Mouse (Mus musculus): ENCODE results near the gene Caprin1. TPM values are rescaled to one million over a fixed set of nuclear protein-coding genes. Genes with fewer than 3 reads are reported as not detected.

Gene Caprin1
- total RNA-seq, 2 experiments from 2014 or later: 329 to 340 TPM

GRCm38 (mm10) chr2:103803770-103804530, 6.5 kb upstream of the Caprin1 start:
- intact Hi-C loops (cut with DNase I): no loop called here

GRCm38 (mm10) chr2:103802422-103802821, 5.0 kb upstream of the Caprin1 start:
- DNase-seq (ENCODE audit: low spot score in 2 of 2): no peak
- intact Hi-C loops (cut with DNase I): no loop called here

More at GRCm38 (mm10) chr2:103803770-103804530, 6.5 kb upstream of the Caprin1 start:
- DNase-seq (ENCODE audit: low spot score in 2 of 2): no peak

- intact Hi-C loops (cut with DNase I): loop anchor here (1.0 to 5.0 kb wide), 3 partner anchors 36 to 70 kb away; partner anchors contain the start of gene Nat10
- DNase-seq (ENCODE audit: low spot score in 2 of 2): peak; percentile 68 to 74
Observed at GRCm38 (mm10) chr2:103796861-103797466, 485 bp downstream of the Caprin1 start.

GRCm38 (mm10) chr2:103796211-103796860, 1.1 kb downstream of the Caprin1 start:
- DNase-seq (ENCODE audit: low spot score in 2 of 2): peak; percentile 47 to 60
- intact Hi-C loops (cut with DNase I): loop anchor here (5.0 kb wide), 2 partner anchors 51 to 71 kb away; no protein-coding TSS in a partner anchor

GRCm38 (mm10) chr2:103795843-103796210, 1.6 kb downstream of the Caprin1 start:
- peak; percentile 66 to 76 for DNase-seq (ENCODE audit: low spot score in 2 of 2)
- intact Hi-C loops (cut with DNase I): loop anchor here (5.0 kb wide), 2 partner anchors 51 to 71 kb away; no protein-coding TSS in a partner anchor

- intact Hi-C loops (cut with DNase I): no loop called here
Observed at GRCm38 (mm10) chr2:103792009-103792408, 5.4 kb downstream of the Caprin1 start.

GRCm38 (mm10) chr2:103785735-103786134, 11.7 kb downstream of the Caprin1 start:
- intact Hi-C loops (cut with DNase I): no loop called here
- no peak for DNase-seq (ENCODE audit: low spot score in 2 of 2)

More at GRCm38 (mm10) chr2:103792009-103792408, 5.4 kb downstream of the Caprin1 start:
- no peak for DNase-seq (ENCODE audit: low spot score in 2 of 2)

GRCm38 (mm10) chr2:103784621-103785020, 12.8 kb downstream of the Caprin1 start:
- DNase-seq (ENCODE audit: low spot score in 2 of 2): no peak
- intact Hi-C loops (cut with DNase I): no loop called here

GRCm38 (mm10) chr2:103762492-103762891, 35.0 kb downstream of the Caprin1 start:
- intact Hi-C loops (cut with DNase I): no loop called here
- no peak for DNase-seq (ENCODE audit: low spot score in 2 of 2)

- no peak for DNase-seq (ENCODE audit: low spot score in 2 of 2)
- intact Hi-C loops (cut with DNase I): loop anchor here (1.0 kb wide), 1 partner anchor 35 kb away; the partner anchor contains the start of gene Caprin1
Observed at GRCm38 (mm10) chr2:103761993-103762392, 35.5 kb downstream of the Caprin1 start.

GRCm38 (mm10) chr2:103760906-103761716, 36.3 kb downstream of the Caprin1 start, which contains the start of gene Nat10:
Nat10 (minus strand) TSS chr2:103761270.
- intact Hi-C loops (cut with DNase I): loop anchor here (1.0 kb wide), 1 partner anchor 36 kb away; the partner anchor contains the start of gene Caprin1
- DNase-seq (ENCODE audit: low spot score in 2 of 2): peak; percentile 99 to 100

- intact Hi-C loops (cut with DNase I): no loop called here
- DNase-seq (ENCODE audit: low spot score in 2 of 2): no peak
Observed at GRCm38 (mm10) chr2:103760421-103760820, 37.0 kb downstream of the Caprin1 start.

- DNase-seq (ENCODE audit: low spot score in 2 of 2): no peak
- intact Hi-C loops (cut with DNase I): no loop called here
Observed at GRCm38 (mm10) chr2:103755458-103756085, 41.9 kb downstream of the Caprin1 start.

GRCm38 (mm10) chr2:103754614-103755013, 42.8 kb downstream of the Caprin1 start:
- intact Hi-C loops (cut with DNase I): no loop called here
- no peak for DNase-seq (ENCODE audit: low spot score in 2 of 2)

GRCm38 (mm10) chr2:103751771-103752170, 45.7 kb downstream of the Caprin1 start:
- intact Hi-C loops (cut with DNase I): no loop called here
- DNase-seq (ENCODE audit: low spot score in 2 of 2): no peak

- intact Hi-C loops (cut with DNase I): no loop called here
Observed at GRCm38 (mm10) chr2:103749091-103749490, 48.4 kb downstream of the Caprin1 start.

GRCm38 (mm10) chr2:103747891-103748290, 49.6 kb downstream of the Caprin1 start:
- no peak for DNase-seq (ENCODE audit: low spot score in 2 of 2)
- intact Hi-C loops (cut with DNase I): no loop called here

More at GRCm38 (mm10) chr2:103749091-103749490, 48.4 kb downstream of the Caprin1 start:
- DNase-seq (ENCODE audit: low spot score in 2 of 2): no peak

GRCm38 (mm10) chr2:103746761-103747160, 50.7 kb downstream of the Caprin1 start:
- intact Hi-C loops (cut with DNase I): no loop called here
- DNase-seq (ENCODE audit: low spot score in 2 of 2): no peak

GRCm38 (mm10) chr2:103746096-103746495, 51.4 kb downstream of the Caprin1 start:
- no peak for DNase-seq (ENCODE audit: low spot score in 2 of 2)
- intact Hi-C loops (cut with DNase I): no loop called here
